Mouse (Mus musculus) myocyte (in vitro differentiated cells): Measurements from ENCODE around the gene Btnl1. TPM values are rescaled to one million over a fixed set of nuclear protein-coding genes. Genes with fewer than 3 reads are reported as not detected.

Source experiments
- H3K27me3 ChIP-seq: one replicate; pipeline ENCODE4 v1.6.1; 2011; ENCODE audit not compliant: control insufficient read depth, insufficient read depth, insufficient read length
- H3K36me3 ChIP-seq: one replicate; pipeline ENCODE4 v1.6.1; 2011; ENCODE audit not compliant: control insufficient read depth, insufficient read depth
- H3K4me2 ChIP-seq: one replicate; pipeline ENCODE4 v1.6.1; 2011; ENCODE audit warnings: low read depth, control low read depth
- H3K4me3 ChIP-seq: one replicate; pipeline ENCODE4 v1.5.1; 2011; ENCODE audit warnings: mild to moderate bottlenecking, control low read depth, moderate library complexity
- H3K79me2 ChIP-seq: one replicate; pipeline ENCODE4 v1.6.1; 2011; ENCODE audit not compliant: control insufficient read depth, insufficient read depth
- H3ac ChIP-seq: one replicate; pipeline ENCODE4 v1.6.1; 2011; ENCODE audit not compliant: control insufficient read depth, insufficient read length
- CEBPB ChIP-seq: IDR thresholded peaks from 2 replicates; pipeline ENCODE4 v1.6.1; 2011; ENCODE audit warnings: mild to moderate bottlenecking, moderate library complexity; ENCODE audit not compliant: poor library complexity, insufficient read depth, severe bottlenecking
- E2F4 ChIP-seq: IDR thresholded peaks from one replicate; pipeline ENCODE4 v1.6.1; 2011; ENCODE audit warnings: mild to moderate bottlenecking, control low read depth, moderate library complexity; ENCODE audit not compliant: insufficient read depth
- MAX ChIP-seq: IDR thresholded peaks from one replicate; pipeline ENCODE4 v1.6.1; 2011; ENCODE audit warnings: low read depth, mild to moderate bottlenecking, control low read depth
- MYOD1 ChIP-seq, 3 experiments: IDR thresholded peaks; one replicate each; pipeline ENCODE4 v1.6.1; 2011; ENCODE audit warnings: control low read depth in 2 of 3, low read depth in 2 of 3, mild to moderate bottlenecking in 2 of 3, moderate library complexity in 1 of 3; ENCODE audit not compliant: insufficient read length in 2 of 3, control insufficient read depth in 1 of 3
- MYOG ChIP-seq, 3 experiments: IDR thresholded peaks; one replicate each; pipeline ENCODE4 v1.6.1; 2011; ENCODE audit warnings: control low read depth in 2 of 3, low read depth in 2 of 3, mild to moderate bottlenecking in 2 of 3; ENCODE audit not compliant: insufficient read length in 2 of 3, control insufficient read depth in 1 of 3, insufficient read depth in 1 of 3
- POLR2A ChIP-seq: IDR thresholded peaks from one replicate; pipeline ENCODE4 v1.6.1; 2011; ENCODE audit warnings: low read depth, mild to moderate bottlenecking, control low read depth, moderate library complexity; ENCODE audit not compliant: insufficient read length
- POLR2AphosphoS2 ChIP-seq: IDR thresholded peaks from one replicate; pipeline ENCODE4 v1.6.1; 2011; ENCODE audit warnings: low read depth, control low read depth; ENCODE audit not compliant: insufficient read length
- REST ChIP-seq: IDR thresholded peaks from one replicate; pipeline ENCODE4 v1.6.1; 2011; ENCODE audit warnings: mild to moderate bottlenecking, control low read depth, moderate library complexity; ENCODE audit not compliant: insufficient read depth, insufficient read length
- SRF ChIP-seq: IDR thresholded peaks from one replicate; pipeline ENCODE4 v1.6.1; 2011; ENCODE audit warnings: low read depth; ENCODE audit not compliant: control insufficient read depth, insufficient read length
- TCF12 ChIP-seq: IDR thresholded peaks from one replicate; pipeline ENCODE4 v1.6.1; 2011; ENCODE audit warnings: mild to moderate bottlenecking, control low read depth; ENCODE audit not compliant: poor library complexity, insufficient read depth, severe bottlenecking
- TCF3 ChIP-seq: IDR thresholded peaks from one replicate; pipeline ENCODE4 v1.6.1; 2011; ENCODE audit warnings: low read depth, control low read depth; ENCODE audit not compliant: insufficient read length
- USF1 ChIP-seq: IDR thresholded peaks from one replicate; pipeline ENCODE4 v1.6.1; 2011; ENCODE audit warnings: low read depth, mild to moderate bottlenecking, control low read depth, moderate library complexity
- polyA plus RNA-seq: library from polyadenylated mRNA; unstranded; fragments of >200 nt; fragmentation: generic; extraction: Trizol; gene quantifications from one replicate; pipeline ENCODE4 v1.2.1, GENCODE M21; 2012; ENCODE audit warnings: missing spikeins

The Btnl1 gene
- polyA plus RNA-seq, 1 experiment: not detected

GRCm38 (mm10) chr17:34411117-34411516 lies 34.2 kb downstream of the Btnl1 start:
- Histone ChIP-seq H3K4me2 (no peak overlapping the region), H3ac (no peak overlapping the region), H3K79me2 (no peaks in the 10 kb centered on the region), H3K36me3 (no peaks in the 10 kb centered on the region), H3K27me3 (no peaks in the 10 kb centered on the region), H3K4me3 (no peak overlapping the region)
- TF ChIP-seq REST (no peak), POLR2AphosphoS2 (no peak), TCF3 (no peak), CEBPB (no peak), POLR2A (no peak), E2F4 (no peak), USF1 (no peak), MAX (no peak), MYOD1 (IDR thresholded peaks at IDR 0.05; ENCODE audit: control insufficient read depth in 1 of 3, insufficient read length in 2 of 3, low read depth in 2 of 3) (no peak), SRF (no peak), TCF12 (no peak), MYOG (IDR thresholded peaks at IDR 0.05; ENCODE audit: control insufficient read depth in 1 of 3, insufficient read depth in 1 of 3, insufficient read length in 2 of 3, low read depth in 2 of 3) (no peak)

- no peaks in the 10 kb centered on the region for H3K79me2 ChIP-seq
- H3ac ChIP-seq: no peak overlapping the region
- no peak overlapping the region for H3K4me3 ChIP-seq
- peaks cover 5% of the 10 kb centered on the region for H3K27me3 ChIP-seq
- H3K36me3 ChIP-seq: no peaks in the 10 kb centered on the region
- TF ChIP-seq POLR2A: no peak
- no peak for TF ChIP-seq MYOG (IDR thresholded peaks at IDR 0.05; ENCODE audit: control insufficient read depth in 1 of 3, insufficient read depth in 1 of 3, insufficient read length in 2 of 3, low read depth in 2 of 3)
- no peak for TF ChIP-seq CEBPB
- TF ChIP-seq E2F4: no peak
- H3K4me2 ChIP-seq: no peak overlapping the region
Measured at GRCm38 (mm10) chr17:34420014-34420413, 43.1 kb downstream of the Btnl1 start.

DNA sequence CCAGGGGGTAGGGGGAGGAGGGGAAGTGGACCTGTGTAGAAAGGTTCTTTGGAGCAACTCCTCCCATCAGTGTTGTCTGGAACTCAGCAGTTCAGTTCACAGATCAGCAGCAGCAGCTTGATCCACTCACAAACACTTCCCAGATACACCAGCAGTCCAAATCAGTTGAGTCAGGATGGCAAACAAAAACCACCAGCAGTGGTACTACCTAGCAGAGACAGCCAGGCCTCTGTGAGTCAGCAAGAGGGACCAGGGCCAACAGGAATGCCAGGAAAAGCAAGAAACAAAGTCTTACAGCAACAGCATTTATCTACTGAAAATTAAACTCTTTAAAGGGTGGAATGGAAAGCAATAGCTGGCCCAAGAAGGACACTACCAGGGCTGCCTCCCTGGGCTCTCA lies 50.7 kb downstream of the Btnl1 start:
- no peak overlapping the region for H3K4me2 ChIP-seq
- H3K79me2 ChIP-seq: no peaks in the 10 kb centered on the region
- TF ChIP-seq MYOD1 (IDR thresholded peaks at IDR 0.05; ENCODE audit: control insufficient read depth in 1 of 3, insufficient read length in 2 of 3, low read depth in 2 of 3) (no peak), USF1 (no peak), MAX (no peak), POLR2A (no peak), MYOG (IDR thresholded peaks at IDR 0.05; ENCODE audit: control insufficient read depth in 1 of 3, insufficient read depth in 1 of 3, insufficient read length in 2 of 3, low read depth in 2 of 3) (no peak), REST (no peak), TCF12 (no peak), SRF (no peak), POLR2AphosphoS2 (no peak), E2F4 (no peak), CEBPB (no peak), TCF3 (no peak)
- no peaks in the 10 kb centered on the region for H3K36me3 ChIP-seq
- no peak overlapping the region for H3ac ChIP-seq
- no peak overlapping the region for H3K4me3 ChIP-seq
- H3K27me3 ChIP-seq: no peaks in the 10 kb centered on the region

Other genes starting within 250 kb of the Btnl1 start
- gene H2-DMb2, start 233.8 kb upstream of the Btnl1 start, polyA plus RNA-seq: not detected
- not detected for gene H2-DMb1, start 224.1 kb upstream of the Btnl1 start, polyA plus RNA-seq
- 0.62 TPM for gene Tap1, start 189.6 kb upstream of the Btnl1 start, polyA plus RNA-seq
- gene Psmb9, start 189.4 kb upstream of the Btnl1 start, polyA plus RNA-seq: 0.26 TPM
- gene Psmb8, start 179.4 kb upstream of the Btnl1 start, polyA plus RNA-seq: 0.44 TPM
- gene Tap2, start 173.6 kb upstream of the Btnl1 start, polyA plus RNA-seq: 5.3 TPM
- not detected for gene H2-Ob, start 138.2 kb upstream of the Btnl1 start, polyA plus RNA-seq
- gene H2-Ab1, start 119.4 kb upstream of the Btnl1 start, polyA plus RNA-seq: not detected
- gene H2-Aa, start 89.3 kb upstream of the Btnl1 start, polyA plus RNA-seq: not detected
- not detected for gene H2-Eb1, start 71.3 kb upstream of the Btnl1 start, polyA plus RNA-seq
- not detected for gene H2-Eb2, start 51.5 kb upstream of the Btnl1 start, polyA plus RNA-seq
- not detected for gene Btnl2, start 22.3 kb upstream of the Btnl1 start, polyA plus RNA-seq
- not detected for gene BC051142, start 21.7 kb downstream of the Btnl1 start, polyA plus RNA-seq
- gene Btnl4, start 100.2 kb downstream of the Btnl1 start, polyA plus RNA-seq: not detected
- not detected for gene Btnl6, start 140.2 kb downstream of the Btnl1 start, polyA plus RNA-seq
- 0.31 TPM for gene Notch4, start 187.1 kb downstream of the Btnl1 start, polyA plus RNA-seq
- gene Gpsm3, start 212.7 kb downstream of the Btnl1 start, polyA plus RNA-seq: 3.1 TPM
- gene Pbx2, start 214.1 kb downstream of the Btnl1 start, polyA plus RNA-seq: 21.6 TPM
- 0.22 TPM for gene Ager, start 220.7 kb downstream of the Btnl1 start, polyA plus RNA-seq
- gene Rnf5, start 226.6 kb downstream of the Btnl1 start, polyA plus RNA-seq: 37.1 TPM
- gene Agpat1, start 227.1 kb downstream of the Btnl1 start, polyA plus RNA-seq: 70.5 TPM
- 0.16 TPM for gene Egfl8, start 238.8 kb downstream of the Btnl1 start, polyA plus RNA-seq